Mouse (Mus musculus): ENCODE measurements around the gene Slc35e1. TPM values are rescaled to one million over a fixed set of nuclear protein-coding genes. Genes with fewer than 3 reads are reported as not detected.
A peak's percentile ranks its signal among the peaks of the same experiment; 100 is the strongest.

The Slc35e1 gene
- polyA plus RNA-seq, 1 experiment from 2014 or later = 21.1 TPM

DNA sequence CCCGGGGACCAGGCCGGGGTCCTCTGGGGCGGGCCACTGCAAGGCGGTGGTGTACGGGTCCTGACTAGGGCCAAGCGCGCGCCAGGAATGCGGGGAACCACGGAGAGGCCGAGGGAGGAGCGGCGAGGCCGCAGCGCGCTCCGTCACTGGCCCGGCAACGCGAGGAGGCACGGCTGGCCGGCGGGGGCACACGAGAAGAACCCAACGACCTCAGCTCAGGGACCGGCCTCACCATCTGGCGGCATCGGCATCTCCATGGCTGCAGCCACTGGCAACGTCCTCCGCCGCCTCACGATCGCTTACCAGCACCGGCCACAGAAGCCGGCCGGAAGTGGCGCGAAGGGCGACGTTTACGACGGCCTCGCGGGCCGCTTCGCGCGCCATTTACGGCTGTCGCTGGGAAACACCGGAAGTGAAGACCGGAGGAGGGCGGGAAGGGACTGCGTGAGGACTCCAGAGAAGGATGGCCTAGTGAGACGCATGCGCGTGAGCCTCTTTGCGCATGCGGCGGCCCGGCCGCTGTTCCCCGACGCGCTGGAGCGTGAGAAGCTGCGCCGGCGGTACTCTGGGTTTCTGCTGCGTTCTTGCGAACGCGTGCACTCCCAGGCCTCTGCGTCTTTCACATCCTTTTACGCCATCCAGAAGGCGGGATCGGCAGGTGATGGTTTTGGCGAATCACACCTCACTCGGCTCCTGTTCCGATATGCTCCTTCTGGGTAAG, 17.4 kb downstream of the Slc35e1 start, which contains the start of gene Cherp:
Gene Cherp, minus strand, starts transcription at position 401 of the 721 bp plus-strand sequence.
- Histone ChIP-seq H3K9me3 (no peaks in the 10 kb centered on the region), H3K27me3 (replicated peaks) (no peaks in the 10 kb centered on the region), H3K9ac (peak within 1 kb of the TSS; percentile 80), H3K4me2 (peak within 1 kb of the TSS; percentile 77), H3K36me3 (peaks cover 36% of the 10 kb centered on the region), H3K4me3 (replicated peaks) (peak within 1 kb of the TSS; percentile 89), H3K27ac (peak within 1 kb of the TSS; percentile 88), H3K4me1 (peaks cover 15% of the 10 kb centered on the region)
- under 1% methylated on average over 80 of the region's 80 CpGs for WGBS
- peak; percentile 95 for ATAC-seq (ENCODE audit: insufficient read depth, low FRiP score, low read depth)

- no peak overlapping the region for H3K4me2 ChIP-seq
- H3K36me3 ChIP-seq = peaks cover 68% of the 10 kb centered on the region
- WGBS = 95% methylated on average over 7 of the region's 7 CpGs
Observed at GRCm38 (mm10) chr8:72470684-72471083, 21.7 kb downstream of the Slc35e1 start.

DNA sequence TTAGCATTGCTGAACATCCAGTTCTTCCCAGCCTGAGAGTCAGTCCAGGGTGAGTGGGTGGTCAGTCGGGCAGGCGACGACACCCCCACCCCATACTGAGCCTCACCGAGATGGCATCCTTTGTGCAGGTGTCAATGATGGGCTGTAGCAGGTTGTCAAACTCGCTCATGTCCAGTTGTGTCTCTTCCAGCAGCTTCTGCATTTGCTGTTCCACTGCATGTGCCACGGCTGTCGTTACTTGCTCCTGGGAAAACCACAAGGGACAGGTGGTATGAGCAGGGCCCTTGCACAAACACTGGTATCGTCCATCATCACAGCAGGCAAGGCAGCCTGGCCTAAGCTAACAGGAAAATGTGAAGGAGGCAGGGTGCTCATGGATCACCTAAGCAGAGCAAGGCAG, 22.4 kb downstream of the Slc35e1 start:
- Histone ChIP-seq H3K27ac (no peak overlapping the region), H3K27me3 (replicated peaks) (no peaks in the 10 kb centered on the region), H3K9ac (no peak overlapping the region), H3K4me2 (no peak overlapping the region), H3K9me3 (no peaks in the 10 kb centered on the region), H3K36me3 (peaks cover 75% of the 10 kb centered on the region), H3K4me1 (peaks cover 11% of the 10 kb centered on the region), H3K4me3 (replicated peaks) (no peak overlapping the region)
- no peak for ATAC-seq (ENCODE audit: insufficient read depth, low FRiP score, low read depth)
- 89% methylated on average over 8 of the region's 8 CpGs for WGBS

More at GRCm38 (mm10) chr8:72470684-72471083, 21.7 kb downstream of the Slc35e1 start:
- Histone ChIP-seq H3K27me3 (replicated peaks) (no peaks in the 10 kb centered on the region), H3K4me3 (replicated peaks) (no peak overlapping the region), H3K9ac (no peak overlapping the region), H3K4me1 (peaks cover 11% of the 10 kb centered on the region), H3K9me3 (no peaks in the 10 kb centered on the region), H3K27ac (no peak overlapping the region)
- no peak for ATAC-seq (ENCODE audit: insufficient read depth, low FRiP score, low read depth)

GRCm38 (mm10) chr8:72469243-72469642, 23.2 kb downstream of the Slc35e1 start:
- no peak for ATAC-seq (ENCODE audit: insufficient read depth, low FRiP score, low read depth)
- WGBS = 91% methylated on average over 2 of the region's 2 CpGs

DNA sequence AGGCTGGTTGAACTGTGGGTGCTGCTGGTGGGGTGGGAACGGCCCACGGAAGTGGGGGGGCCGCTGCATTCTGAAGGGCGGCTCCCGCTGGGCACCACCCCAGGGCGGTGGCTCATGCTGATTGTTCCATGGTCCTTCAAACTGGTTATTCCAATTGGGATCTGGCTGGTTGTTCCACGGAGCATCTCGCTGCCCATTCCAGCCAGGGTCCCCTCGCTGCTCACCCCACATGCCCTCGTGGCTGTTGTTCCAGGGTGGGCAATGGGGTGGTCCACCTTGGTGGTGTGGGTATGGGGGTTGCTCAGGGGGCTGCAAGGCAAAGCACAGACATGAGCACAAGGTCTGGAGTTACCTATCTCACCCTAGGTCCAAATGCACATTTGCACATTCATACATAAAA, 28.2 kb downstream of the Slc35e1 start:
- no peak for ATAC-seq (ENCODE audit: insufficient read depth, low FRiP score, low read depth)
- H3K36me3 ChIP-seq = peaks cover 93% of the 10 kb centered on the region
- no peak overlapping the region for H3K4me3 ChIP-seq (replicated peaks)
- H3K9me3 ChIP-seq = no peaks in the 10 kb centered on the region
- no peaks in the 10 kb centered on the region for H3K4me1 ChIP-seq
- no peak overlapping the region for H3K27ac ChIP-seq
- H3K27me3 ChIP-seq (replicated peaks) = no peaks in the 10 kb centered on the region
- 96% methylated on average over 10 of the region's 10 CpGs for WGBS
- no peak overlapping the region for H3K9ac ChIP-seq
- H3K4me2 ChIP-seq = no peak overlapping the region

More at GRCm38 (mm10) chr8:72469243-72469642, 23.2 kb downstream of the Slc35e1 start:
- H3K9ac ChIP-seq = no peak overlapping the region
- H3K4me2 ChIP-seq = no peak overlapping the region
- H3K36me3 ChIP-seq = peaks cover 81% of the 10 kb centered on the region
- H3K4me1 ChIP-seq = peaks cover 10% of the 10 kb centered on the region
- H3K4me3 ChIP-seq (replicated peaks) = no peak overlapping the region
- H3K27ac ChIP-seq = no peak overlapping the region
- no peaks in the 10 kb centered on the region for H3K27me3 ChIP-seq (replicated peaks)
- no peaks in the 10 kb centered on the region for H3K9me3 ChIP-seq

GRCm38 (mm10) chr8:72459881-72460533, 32.4 kb downstream of the Slc35e1 start:
- H3K9me3 ChIP-seq = no peaks in the 10 kb centered on the region
- H3K36me3 ChIP-seq = peaks cover 62% of the 10 kb centered on the region
- H3K4me2 ChIP-seq = no peak overlapping the region
- ATAC-seq (ENCODE audit: insufficient read depth, low FRiP score, low read depth) = no peak
- no peak overlapping the region for H3K9ac ChIP-seq
- no peaks in the 10 kb centered on the region for H3K27me3 ChIP-seq (replicated peaks)
- H3K27ac ChIP-seq = no peak overlapping the region
- H3K4me3 ChIP-seq (replicated peaks) = no peak overlapping the region
- 89% methylated on average over 4 of the region's 4 CpGs for WGBS
- no peaks in the 10 kb centered on the region for H3K4me1 ChIP-seq

DNA sequence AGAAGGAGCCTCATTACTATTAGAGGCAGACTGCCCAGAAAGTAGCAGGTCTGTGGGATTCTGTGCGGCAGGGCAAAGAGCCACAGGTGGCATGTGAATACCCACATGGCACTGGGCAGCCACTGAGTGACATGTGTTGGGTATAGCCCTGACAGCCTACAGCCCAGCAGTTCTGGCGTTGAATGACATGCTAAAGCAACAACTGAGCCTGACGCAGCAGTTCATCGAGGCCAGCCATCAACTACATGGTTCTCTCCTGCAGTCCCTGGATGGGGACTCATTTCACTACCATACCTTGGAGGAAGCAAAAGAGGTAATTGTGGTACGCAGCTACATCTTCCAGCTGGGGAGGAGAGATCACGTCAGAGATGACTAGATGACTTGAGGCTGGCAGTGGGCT, 34.0 kb downstream of the Slc35e1 start:
- Histone ChIP-seq H3K27ac (no peak overlapping the region), H3K4me2 (no peak overlapping the region), H3K27me3 (replicated peaks) (no peaks in the 10 kb centered on the region), H3K9ac (no peak overlapping the region), H3K36me3 (peaks cover 58% of the 10 kb centered on the region), H3K9me3 (no peaks in the 10 kb centered on the region), H3K4me3 (replicated peaks) (no peak overlapping the region), H3K4me1 (no peaks in the 10 kb centered on the region)
- no peak for ATAC-seq (ENCODE audit: insufficient read depth, low FRiP score, low read depth)
- 82% methylated on average over 6 of the region's 6 CpGs for WGBS

DNA sequence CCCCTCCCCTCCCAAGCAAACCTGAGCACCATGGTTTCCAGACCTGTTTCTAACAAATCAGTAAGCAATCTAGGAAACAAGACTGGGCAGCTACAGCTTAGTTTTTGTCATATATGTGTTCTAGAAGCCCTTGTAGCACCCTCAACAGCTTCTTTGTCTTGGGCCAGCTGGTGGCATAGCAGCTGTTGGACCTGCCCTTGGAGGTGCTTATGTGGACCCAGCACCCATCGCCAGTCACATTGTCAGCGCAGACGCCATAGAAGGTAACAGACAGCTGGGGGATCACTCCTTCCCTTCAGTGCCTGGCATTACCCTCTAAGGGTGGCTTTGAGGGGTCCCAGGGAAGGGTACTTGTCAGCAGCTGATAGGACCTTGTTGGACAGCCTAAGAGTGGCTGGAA, 34.6 kb downstream of the Slc35e1 start:
- no peak overlapping the region for H3K9ac ChIP-seq
- ATAC-seq (ENCODE audit: insufficient read depth, low FRiP score, low read depth) = no peak
- no peak overlapping the region for H3K4me2 ChIP-seq
- no peak overlapping the region for H3K27ac ChIP-seq
- H3K27me3 ChIP-seq (replicated peaks) = no peaks in the 10 kb centered on the region
- WGBS = 91% methylated on average over 3 of the region's 3 CpGs
- no peaks in the 10 kb centered on the region for H3K4me1 ChIP-seq
- H3K4me3 ChIP-seq (replicated peaks) = no peak overlapping the region
- no peaks in the 10 kb centered on the region for H3K9me3 ChIP-seq
- H3K36me3 ChIP-seq = peaks cover 56% of the 10 kb centered on the region

DNA sequence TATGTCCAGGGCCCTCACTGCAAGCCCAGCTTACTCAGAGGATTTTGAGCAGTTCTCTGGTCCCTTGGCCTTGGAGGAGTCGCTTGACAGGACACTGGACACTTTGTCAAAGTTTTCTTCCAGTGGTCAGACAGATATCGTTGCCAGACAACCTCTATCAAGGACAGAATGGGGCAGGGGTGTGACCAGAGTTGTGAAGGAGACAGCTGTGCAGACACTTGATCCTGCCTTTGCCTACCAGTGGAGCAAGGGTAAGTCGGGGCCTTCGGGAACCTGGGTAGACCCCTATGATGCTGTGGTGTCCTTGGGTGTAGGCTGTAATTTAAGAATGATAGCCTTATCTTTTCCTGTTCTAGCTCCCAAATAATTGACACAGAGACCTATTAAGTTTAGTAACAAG, 37.1 kb downstream of the Slc35e1 start:
- H3K27ac ChIP-seq = no peak overlapping the region
- H3K4me2 ChIP-seq = no peak overlapping the region
- peaks cover 33% of the 10 kb centered on the region for H3K36me3 ChIP-seq
- H3K27me3 ChIP-seq (replicated peaks) = no peaks in the 10 kb centered on the region
- no peak overlapping the region for H3K4me3 ChIP-seq (replicated peaks)
- H3K4me1 ChIP-seq = no peaks in the 10 kb centered on the region
- no peak overlapping the region for H3K9ac ChIP-seq
- no peak for ATAC-seq (ENCODE audit: insufficient read depth, low FRiP score, low read depth)
- 82% methylated on average over 4 of the region's 4 CpGs for WGBS
- no peaks in the 10 kb centered on the region for H3K9me3 ChIP-seq

DNA sequence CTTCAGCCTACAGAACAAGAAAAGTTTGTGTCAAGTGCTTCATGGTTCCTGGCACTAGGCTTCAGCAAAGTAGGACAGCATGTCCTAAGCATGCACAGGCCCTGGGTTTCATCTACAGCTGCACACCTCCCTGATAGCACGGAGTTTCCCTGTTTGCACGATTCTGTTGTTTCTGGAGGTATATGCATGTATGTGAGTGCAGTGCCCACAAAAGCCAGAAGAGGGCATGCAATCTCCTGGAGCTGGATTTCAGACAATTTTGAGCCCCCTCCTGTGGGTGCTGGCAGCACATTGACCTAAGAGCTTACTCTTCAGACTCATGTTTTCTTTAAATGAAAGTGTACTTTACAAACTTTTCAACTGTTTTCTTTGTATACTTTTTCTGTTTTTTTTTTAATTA, 38.5 kb downstream of the Slc35e1 start:
- 91% methylated on average over 2 of the region's 2 CpGs for WGBS
- H3K27me3 ChIP-seq (replicated peaks) = no peaks in the 10 kb centered on the region
- H3K27ac ChIP-seq = no peak overlapping the region
- H3K4me2 ChIP-seq = no peak overlapping the region
- H3K9ac ChIP-seq = no peak overlapping the region
- H3K4me1 ChIP-seq = no peaks in the 10 kb centered on the region
- H3K36me3 ChIP-seq = peaks cover 31% of the 10 kb centered on the region
- no peaks in the 10 kb centered on the region for H3K9me3 ChIP-seq
- ATAC-seq (ENCODE audit: insufficient read depth, low FRiP score, low read depth) = no peak
- no peak overlapping the region for H3K4me3 ChIP-seq (replicated peaks)

DNA sequence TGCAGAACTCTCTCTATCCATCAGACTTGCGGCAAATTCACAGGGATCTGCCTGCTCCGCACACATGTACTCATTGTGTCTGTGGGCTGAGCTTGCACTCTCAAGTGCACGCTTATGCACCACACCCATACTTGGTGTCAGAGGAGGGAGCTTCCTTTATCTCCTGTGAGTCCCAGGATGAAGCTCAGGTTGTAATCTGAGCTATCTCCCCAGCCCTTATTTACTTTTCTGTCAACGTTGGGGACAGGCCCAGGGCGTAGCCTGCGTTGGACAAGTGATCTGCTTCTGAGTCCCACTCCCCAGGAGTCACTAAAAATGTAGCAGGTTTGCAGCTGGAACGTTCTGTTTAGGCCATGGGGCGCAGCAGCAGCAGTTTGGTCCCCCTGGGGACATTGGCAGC, 40.9 kb downstream of the Slc35e1 start:
- H3K27ac ChIP-seq = no peak overlapping the region
- H3K4me1 ChIP-seq = no peaks in the 10 kb centered on the region
- no peaks in the 10 kb centered on the region for H3K9me3 ChIP-seq
- H3K4me3 ChIP-seq (replicated peaks) = no peak overlapping the region
- H3K9ac ChIP-seq = no peak overlapping the region
- 66% methylated on average over 8 of the region's 8 CpGs for WGBS
- no peak for ATAC-seq (ENCODE audit: insufficient read depth, low FRiP score, low read depth)
- no peak overlapping the region for H3K4me2 ChIP-seq
- peaks cover 24% of the 10 kb centered on the region for H3K36me3 ChIP-seq
- no peaks in the 10 kb centered on the region for H3K27me3 ChIP-seq (replicated peaks)

DNA sequence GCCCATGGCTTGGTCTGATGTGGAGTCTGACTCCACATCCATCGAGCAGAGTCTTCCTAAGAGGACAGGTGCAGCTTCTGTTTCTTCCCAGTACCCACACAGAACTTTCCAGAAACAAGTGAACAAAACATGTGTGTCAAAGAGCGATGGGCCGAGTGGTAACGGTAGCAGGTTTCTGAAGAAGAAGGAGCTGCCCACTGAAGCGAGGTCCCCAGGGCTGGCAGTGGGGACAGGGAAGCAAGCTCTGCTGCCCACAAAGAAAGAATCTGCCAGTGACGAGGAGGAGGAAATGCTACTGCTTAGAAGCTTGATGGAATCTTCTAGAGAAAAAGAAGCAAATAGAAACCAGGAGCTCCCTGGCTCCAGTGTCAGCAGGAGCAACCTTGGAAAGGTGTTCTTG, 47.3 kb downstream of the Slc35e1 start:
- H3K36me3 ChIP-seq = peaks cover 7% of the 10 kb centered on the region
- 0 out of 2 replicates have a peak, but pooled peaks cover 10% of the 10 kb centered on the region for H3K4me1 ChIP-seq
- no peak overlapping the region for H3K4me2 ChIP-seq
- no peak overlapping the region for H3K27ac ChIP-seq
- 91% methylated on average over 6 of the region's 6 CpGs for WGBS
- ATAC-seq (ENCODE audit: insufficient read depth, low FRiP score, low read depth) = no peak
- no peaks in the 10 kb centered on the region for H3K9me3 ChIP-seq
- no peak overlapping the region for H3K9ac ChIP-seq
- H3K4me3 ChIP-seq (replicated peaks) = no peak overlapping the region
- H3K27me3 ChIP-seq (replicated peaks) = no peaks in the 10 kb centered on the region

Data from stomach, embryonic 15.5 days (tissue).